Mouse (Mus musculus): ENCODE measurements around the gene Olfr323.

Olfr323 gene

GRCm38 (mm10) chr11:58630401-58630800 is at the start of gene Olfr323:
Olfr323 (minus strand) TSS chr11:58630501.
- no peak for DNase-seq (ENCODE audit: extremely low spot score, low read depth, low spot score)

GRCm38 (mm10) chr11:58671825-58672224 is 41.5 kb upstream of the Olfr323 start:
- DNase-seq (ENCODE audit: extremely low spot score, low read depth, low spot score) = no peak

- DNase-seq (ENCODE audit: extremely low spot score, low read depth, low spot score) = no peak
Measured at GRCm38 (mm10) chr11:58669252-58669651, 39.0 kb upstream of the Olfr323 start.

- DNase-seq (ENCODE audit: extremely low spot score, low read depth, low spot score) = no peak
Measured at GRCm38 (mm10) chr11:58658596-58658995, 28.3 kb upstream of the Olfr323 start, which contains the start of gene Olfr322. Olfr322 (plus strand) TSS chr11:58658782.

GRCm38 (mm10) chr11:58655151-58655550 is 24.9 kb upstream of the Olfr323 start:
- DNase-seq (ENCODE audit: extremely low spot score, low read depth, low spot score) = no peak

GRCm38 (mm10) chr11:58643350-58643749 is 13.0 kb upstream of the Olfr323 start:
- no peak for DNase-seq (ENCODE audit: extremely low spot score, low read depth, low spot score)

GRCm38 (mm10) chr11:58641638-58642358 is 11.5 kb upstream of the Olfr323 start:
- no peak for DNase-seq (ENCODE audit: extremely low spot score, low read depth, low spot score)

GRCm38 (mm10) chr11:58641057-58641456 is 10.8 kb upstream of the Olfr323 start:
- DNase-seq (ENCODE audit: extremely low spot score, low read depth, low spot score) = no peak

GRCm38 (mm10) chr11:58640272-58640867 is 10.1 kb upstream of the Olfr323 start, which contains the start of gene Trim58:
Trim58 (plus strand) TSS chr11:58640465.
- DNase-seq (ENCODE audit: extremely low spot score, low read depth, low spot score) = no peak

GRCm38 (mm10) chr11:58638176-58638701 is 7.9 kb upstream of the Olfr323 start:
- DNase-seq (ENCODE audit: extremely low spot score, low read depth, low spot score) = no peak

- DNase-seq (ENCODE audit: extremely low spot score, low read depth, low spot score) = no peak
Measured at GRCm38 (mm10) chr11:58636376-58636977, 6.2 kb upstream of the Olfr323 start.

GRCm38 (mm10) chr11:58634878-58635277 is 4.6 kb upstream of the Olfr323 start:
- DNase-seq (ENCODE audit: extremely low spot score, low read depth, low spot score) = no peak

- DNase-seq (ENCODE audit: extremely low spot score, low read depth, low spot score) = no peak
Measured at GRCm38 (mm10) chr11:58626146-58626545, 4.2 kb downstream of the Olfr323 start.

GRCm38 (mm10) chr11:58618793-58619192 is 11.5 kb downstream of the Olfr323 start:
- no peak for DNase-seq (ENCODE audit: extremely low spot score, low read depth, low spot score)

GRCm38 (mm10) chr11:58618369-58618768 is 11.9 kb downstream of the Olfr323 start:
- no peak for DNase-seq (ENCODE audit: extremely low spot score, low read depth, low spot score)

GRCm38 (mm10) chr11:58615975-58616374 is 14.3 kb downstream of the Olfr323 start, which contains the start of gene 2210407C18Rik:
2210407C18Rik (minus strand) TSS chr11:58616075.
- no peak for DNase-seq (ENCODE audit: extremely low spot score, low read depth, low spot score)

GRCm38 (mm10) chr11:58614526-58614925 is 15.8 kb downstream of the Olfr323 start:
- DNase-seq (ENCODE audit: extremely low spot score, low read depth, low spot score) = no peak

- DNase-seq (ENCODE audit: extremely low spot score, low read depth, low spot score) = no peak
Measured at GRCm38 (mm10) chr11:58613359-58613758, 16.9 kb downstream of the Olfr323 start.

GRCm38 (mm10) chr11:58607030-58607429 is 23.3 kb downstream of the Olfr323 start:
- no peak for DNase-seq (ENCODE audit: extremely low spot score, low read depth, low spot score)

- no peak for DNase-seq (ENCODE audit: extremely low spot score, low read depth, low spot score)
Measured at GRCm38 (mm10) chr11:58606177-58606919, 24.0 kb downstream of the Olfr323 start.

- DNase-seq (ENCODE audit: extremely low spot score, low read depth, low spot score) = no peak
Measured at GRCm38 (mm10) chr11:58605228-58605627, 25.1 kb downstream of the Olfr323 start.
